In genomic region chr5:28453523-28453922, GRCm38 (mm10) we compare ENCODE assay signal across 24 mouse cellular contexts. TPM values are rescaled to one million over a fixed set of nuclear protein-coding genes. Genes with fewer than 3 reads are reported as not detected.
DNase-seq lines count a peak whose midpoint lies in the region; ATAC-seq and TF ChIP-seq lines count a peak whose summit lies in the region.
"Had no signal": no experiment of that assay in that cellular context is flagged by ENCODE, and none has a peak within 500 bp of the region (broad histone marks: within the 10 kb centered on the region; RNA-seq: fewer than 3 reads in every experiment).

No protein-coding gene starts in this region.

- no peak overlapping the region for H3K27ac ChIP-seq in hindbrain, embryonic 11.5 days (ENCODE audit: low read depth, low read length)
- no peak overlapping the region for H3K27ac ChIP-seq in hindbrain, postnatal 0 days
- H3K27ac ChIP-seq in midbrain, embryonic 14.5 days (replicated peaks; ENCODE audit: low read depth, low read length) = no peak overlapping the region
- no peak overlapping the region for H3K27ac ChIP-seq in midbrain, embryonic 15.5 days
- H3K27ac ChIP-seq: embryonic facial prominence, embryonic 13.5 days; forebrain, embryonic 12.5 days; heart, adult 2 months; hindbrain, embryonic 13.5 days had no signal

- peak; percentile 26; the same call in 1 of the 2 replicates for ATAC-seq in hindbrain, embryonic 11.5 days (ENCODE audit: low FRiP score)
- no peak for ATAC-seq in hindbrain, postnatal 0 days
- ATAC-seq in midbrain, embryonic 14.5 days (ENCODE audit: low FRiP score, low TSS enrichment) = no peak
- ATAC-seq in midbrain, embryonic 15.5 days (replicated peaks) = no peak
- ATAC-seq: CD4-positive, CD25-positive, alpha-beta regulatory T cell, adult 4 months; forebrain, embryonic 16.5 days had no signal

- no peak overlapping the region for H3K9ac ChIP-seq in hindbrain, embryonic 11.5 days (ENCODE audit: low read depth, low read length)
- H3K9ac ChIP-seq in hindbrain, postnatal 0 days (replicated peaks; ENCODE audit: low read length) = no peak overlapping the region
- H3K9ac ChIP-seq in midbrain, embryonic 14.5 days (replicated peaks; ENCODE audit: low read length) = no peak overlapping the region
- no peak overlapping the region for H3K9ac ChIP-seq in midbrain, embryonic 15.5 days
- H3K9ac ChIP-seq: embryonic facial prominence, embryonic 13.5 days; forebrain, embryonic 12.5 days; heart, embryonic 12.5 days; hindbrain, embryonic 13.5 days had no signal

- H3K4me3 ChIP-seq in hindbrain, embryonic 11.5 days (ENCODE audit: low read depth, low read length) = no peak overlapping the region
- H3K4me3 ChIP-seq in hindbrain, postnatal 0 days (ENCODE audit: low read length) = no peak overlapping the region
- no peak overlapping the region for H3K4me3 ChIP-seq in midbrain, embryonic 14.5 days (replicated peaks; ENCODE audit: low read depth, low read length)
- H3K4me3 ChIP-seq in midbrain, embryonic 15.5 days = no peak overlapping the region
- H3K4me3 ChIP-seq: embryonic facial prominence, embryonic 13.5 days; forebrain, embryonic 12.5 days; heart, adult 2 months; heart, embryonic 12.5 days; hindbrain, embryonic 13.5 days had no signal

- 28% methylated on average over 3 of the region's 3 CpGs for WGBS in hindbrain, embryonic 11.5 days
- 29% methylated on average over 3 of the region's 3 CpGs for WGBS in hindbrain, postnatal 0 days
- WGBS in midbrain, embryonic 14.5 days = 4% methylated on average over 3 of the region's 3 CpGs
- WGBS in midbrain, embryonic 15.5 days = 22% methylated on average over 3 of the region's 3 CpGs

- DNase-seq in embryo, embryonic 10.5 days (ENCODE audit: low spot score) = peak; percentile 38
- DNase-seq in embryo, embryonic 10 days (ENCODE audit: low spot score) = no peak
- no peak for DNase-seq in hindbrain, embryonic 11.5 days (ENCODE audit: low spot score)
- DNase-seq in hindbrain, postnatal 0 days (ENCODE audit: low spot score) = no peak
- peak; percentile 16 for DNase-seq in midbrain, embryonic 14.5 days
- peak; percentile 84 for DNase-seq in ZHBTc4 (ENCODE audit: low read depth, low spot score)
- DNase-seq in lung, postnatal 25 days (ENCODE audit: low spot score) = no peak
- DNase-seq: adrenal gland, adult 2 months; adrenal gland, postnatal 25 days; B cell, adult 2 months; cerebellum, adult 18-20 months; cerebellum, adult 9-11 months; gastrocnemius, postnatal 10 days; heart, adult 2 months had no signal

- H3K9me3 ChIP-seq in hindbrain, embryonic 11.5 days (ENCODE audit: control insufficient read depth, low read length) = no peaks in the 10 kb centered on the region
- H3K9me3 ChIP-seq in hindbrain, postnatal 0 days (ENCODE audit: low read length) = no peaks in the 10 kb centered on the region
- no peaks in the 10 kb centered on the region for H3K9me3 ChIP-seq in midbrain, embryonic 14.5 days (ENCODE audit: control insufficient read depth, low read length)
- no peaks in the 10 kb centered on the region for H3K9me3 ChIP-seq in midbrain, embryonic 15.5 days
- H3K9me3 ChIP-seq: embryonic facial prominence, embryonic 13.5 days; forebrain, embryonic 12.5 days; heart, embryonic 12.5 days; hindbrain, embryonic 13.5 days had no signal

- H3K4me1 ChIP-seq in hindbrain, embryonic 11.5 days (replicated peaks; ENCODE audit: control insufficient read depth, insufficient read depth, low read length) = peaks cover 8% of the 10 kb centered on the region
- H3K4me1 ChIP-seq in hindbrain, postnatal 0 days (ENCODE audit: insufficient read depth, low read length) = peaks cover 7% of the 10 kb centered on the region; the same call in 1 of the 2 replicates
- H3K4me1 ChIP-seq in midbrain, embryonic 14.5 days (ENCODE audit: control insufficient read depth, insufficient read depth, low read length) = peaks cover 7% of the 10 kb centered on the region; the same call in 1 of the 2 replicates
- peaks cover 9% of the 10 kb centered on the region for H3K4me1 ChIP-seq in midbrain, embryonic 15.5 days

- TF ChIP-seq CTCF in hindbrain, postnatal 0 days (IDR thresholded peaks at IDR 0.05; ENCODE audit: low read depth) = no peak

- H3K27me3 ChIP-seq in hindbrain, embryonic 11.5 days (ENCODE audit: control insufficient read depth, insufficient read depth, low read length) = peaks cover 31% of the 10 kb centered on the region
- peaks cover 28% of the 10 kb centered on the region for H3K27me3 ChIP-seq in hindbrain, postnatal 0 days (ENCODE audit: insufficient read depth, low read length)
- peaks cover 29% of the 10 kb centered on the region for H3K27me3 ChIP-seq in midbrain, embryonic 14.5 days (ENCODE audit: control insufficient read depth, insufficient read depth, low read length)
- peaks cover 25% of the 10 kb centered on the region for H3K27me3 ChIP-seq in midbrain, embryonic 15.5 days (replicated peaks)

- H3K4me2 ChIP-seq in hindbrain, embryonic 11.5 days (replicated peaks; ENCODE audit: low read depth, low read length) = no peak overlapping the region
- no peak overlapping the region for H3K4me2 ChIP-seq in hindbrain, postnatal 0 days (ENCODE audit: low read depth, low read length)
- no peak overlapping the region for H3K4me2 ChIP-seq in midbrain, embryonic 14.5 days (ENCODE audit: low read length)
- H3K4me2 ChIP-seq in midbrain, embryonic 15.5 days = no peak overlapping the region
- H3K4me2 ChIP-seq: embryonic facial prominence, embryonic 13.5 days; forebrain, embryonic 12.5 days; heart, embryonic 12.5 days; hindbrain, embryonic 13.5 days had no signal

- H3K36me3 ChIP-seq in hindbrain, embryonic 11.5 days (ENCODE audit: control insufficient read depth, insufficient read depth, low read length) = no peaks in the 10 kb centered on the region
- H3K36me3 ChIP-seq in hindbrain, postnatal 0 days (ENCODE audit: insufficient read depth, low read length) = no peaks in the 10 kb centered on the region
- no peaks in the 10 kb centered on the region for H3K36me3 ChIP-seq in midbrain, embryonic 14.5 days (ENCODE audit: control insufficient read depth, insufficient read depth, low read length)
- H3K36me3 ChIP-seq in midbrain, embryonic 15.5 days (replicated peaks) = no peaks in the 10 kb centered on the region
- H3K36me3 ChIP-seq: embryonic facial prominence, embryonic 13.5 days; forebrain, embryonic 12.5 days; heart, embryonic 12.5 days; hindbrain, embryonic 13.5 days had no signal

RNA-seq across cellular contexts. Expression of gene Shh, which starts 13.5 kb away (rescaled TPM):
- polyA plus RNA-seq in hindbrain, embryonic 11.5 days (2014; fragmentation: Nextera tagmentation; extraction: Ambion mirVana) = 1.6 and 2.7 TPM in 2 replicates
- 3.3 and 4.2 TPM in 2 replicates for total RNA-seq in hindbrain, postnatal 0 days (2014; rRNA removed)
- polyA plus RNA-seq in hindbrain, postnatal 0 days (2015; fragmentation: Nextera tagmentation; extraction: Ambion mirVana) = 0.84 TPM in 2 replicates
- 0.58 and 1.9 TPM in 2 replicates for polyA plus RNA-seq in midbrain, embryonic 14.5 days (2014; fragmentation: Nextera tagmentation; extraction: Ambion mirVana)
- 1.1 and 1.4 TPM in 2 replicates for polyA plus RNA-seq in midbrain, embryonic 15.5 days (2015; fragmentation: Nextera tagmentation; extraction: Ambion mirVana)
- total RNA-seq: gastrocnemius, postnatal 10 days; gastrocnemius, postnatal 4 days; heart, adult 2 months; heart, postnatal 25 days; MEL had no signal
- polyA plus RNA-seq: CD4-positive, CD25-positive, alpha-beta regulatory T cell, adult 4 months; heart, adult 2 months had no signal

Comparison
In these comparisons a context has a peak if more than half of its experiments do, and no peak if none do; other contexts are left out.
1. DNase-seq: peak in embryo, embryonic 10.5 days (single experiment), midbrain, embryonic 14.5 days (single experiment) and ZHBTc4 (single experiment); none in embryo, embryonic 10 days (single experiment), hindbrain, embryonic 11.5 days (single experiment), hindbrain, postnatal 0 days (single experiment) and lung, postnatal 25 days (single experiment).